Comparison of ENCODE assay signal across 8 mouse cellular contexts in genomic region chr6:129235855-129236461, GRCm38 (mm10). TPM values are rescaled to one million over a fixed set of nuclear protein-coding genes. Genes with fewer than 3 reads are reported as not detected.
A peak's percentile ranks its signal among the peaks of the same experiment; 100 is the strongest.
DNase-seq lines count a peak whose midpoint lies in the region; ATAC-seq and TF ChIP-seq lines count a peak whose summit lies in the region.

No protein-coding gene starts in this region.

- H3K4me2 ChIP-seq in heart, embryonic 15.5 days = no peak overlapping the region
- H3K4me2 ChIP-seq in kidney, embryonic 15.5 days = no peak overlapping the region
- no peak overlapping the region for H3K4me2 ChIP-seq in hindbrain, embryonic 16.5 days (ENCODE audit: low read length)

- H3K4me3 ChIP-seq in heart, embryonic 15.5 days = no peak overlapping the region
- peak overlapping the region; percentile 7 for H3K4me3 ChIP-seq in bone marrow, adult 2 months (replicated peaks; ENCODE audit: control insufficient read depth, low read depth, low read length)
- no peak overlapping the region for H3K4me3 ChIP-seq in kidney, embryonic 15.5 days (replicated peaks)
- H3K4me3 ChIP-seq in megakaryocyte, embryonic 14.5 days (replicated peaks) = peak overlapping the region; percentile 76
- no peak overlapping the region for H3K4me3 ChIP-seq in hindbrain, embryonic 16.5 days (ENCODE audit: low read length)

- WGBS in heart, embryonic 15.5 days = 70% methylated on average over 5 of the region's 5 CpGs
- WGBS in bone marrow, adult 2 months = 8% methylated on average over 5 of the region's 5 CpGs
- 74% methylated on average over 5 of the region's 5 CpGs for WGBS in kidney, embryonic 15.5 days
- 91% methylated on average over 5 of the region's 5 CpGs for WGBS in hindbrain, embryonic 16.5 days

- intact Hi-C loops in heart, postnatal 10 days (cut with DNase I) = no loop called here

- no peak for TF ChIP-seq CTCF in bone marrow, adult 2 months (IDR thresholded peaks at IDR 0.05; ENCODE audit: control insufficient read depth, insufficient read depth, low read length)

- no peak for TF ChIP-seq POLR2A in bone marrow, adult 2 months (IDR thresholded peaks at IDR 0.05; ENCODE audit: borderline replicate concordance, control insufficient read depth, low read depth, low read length)

- H3K27me3 ChIP-seq in heart, embryonic 15.5 days = no peaks in the 10 kb centered on the region
- no peaks in the 10 kb centered on the region for H3K27me3 ChIP-seq in kidney, embryonic 15.5 days
- H3K27me3 ChIP-seq in megakaryocyte, embryonic 14.5 days (replicated peaks) = no peaks in the 10 kb centered on the region
- no peaks in the 10 kb centered on the region for H3K27me3 ChIP-seq in hindbrain, embryonic 16.5 days (replicated peaks; ENCODE audit: control insufficient read depth, insufficient read depth, low read length)

- H3K9me3 ChIP-seq in heart, embryonic 15.5 days (replicated peaks) = no peaks in the 10 kb centered on the region
- no peaks in the 10 kb centered on the region for H3K9me3 ChIP-seq in kidney, embryonic 15.5 days (replicated peaks)
- no peaks in the 10 kb centered on the region for H3K9me3 ChIP-seq in megakaryocyte, embryonic 14.5 days
- no peaks in the 10 kb centered on the region for H3K9me3 ChIP-seq in hindbrain, embryonic 16.5 days (ENCODE audit: control insufficient read depth, low read length)

- peaks cover 6% of the 10 kb centered on the region for H3K4me1 ChIP-seq in heart, embryonic 15.5 days (replicated peaks)
- H3K4me1 ChIP-seq in bone marrow, adult 2 months (ENCODE audit: control insufficient read depth, insufficient read depth, low read length) = peaks cover 2% of the 10 kb centered on the region; the same call in 1 of the 2 replicates
- H3K4me1 ChIP-seq in kidney, embryonic 15.5 days = peaks cover 11% of the 10 kb centered on the region
- H3K4me1 ChIP-seq in megakaryocyte, embryonic 14.5 days = peaks cover 65% of the 10 kb centered on the region
- H3K4me1 ChIP-seq in hindbrain, embryonic 16.5 days (ENCODE audit: control insufficient read depth, insufficient read depth, low read depth, low read length) = peaks cover 4% of the 10 kb centered on the region; the same call in 1 of the 2 replicates

- H3K9ac ChIP-seq in heart, embryonic 15.5 days = no peak overlapping the region
- no peak overlapping the region for H3K9ac ChIP-seq in kidney, embryonic 15.5 days
- no peak overlapping the region for H3K9ac ChIP-seq in hindbrain, embryonic 16.5 days (ENCODE audit: low read depth, low read length)

- H3K27ac ChIP-seq in heart, embryonic 15.5 days = peak overlapping the region; percentile 69
- H3K27ac ChIP-seq in bone marrow, adult 2 months (ENCODE audit: control insufficient read depth, insufficient read depth, low read depth, low read length, poor library complexity) = peak overlapping the region; percentile 98
- H3K27ac ChIP-seq in kidney, embryonic 15.5 days = peak overlapping the region; percentile 18
- no peak overlapping the region for H3K27ac ChIP-seq in hindbrain, embryonic 16.5 days (ENCODE audit: low read depth, low read length)

- no peak for DNase-seq in heart, postnatal 10 days
- DNase-seq in layer of hippocampus, postnatal 14 days (ENCODE audit: low spot score in 2 of 2) = no peak
- no peak for DNase-seq in urinary bladder, postnatal 36 days (ENCODE audit: low spot score in 2 of 2)

- H3K36me3 ChIP-seq in heart, embryonic 15.5 days = no peaks in the 10 kb centered on the region
- no peaks in the 10 kb centered on the region for H3K36me3 ChIP-seq in kidney, embryonic 15.5 days
- H3K36me3 ChIP-seq in megakaryocyte, embryonic 14.5 days (replicated peaks; ENCODE audit: low read length) = peaks cover 4% of the 10 kb centered on the region
- no peaks in the 10 kb centered on the region for H3K36me3 ChIP-seq in hindbrain, embryonic 16.5 days (ENCODE audit: control insufficient read depth, insufficient read depth, low read length)

- ATAC-seq in heart, embryonic 15.5 days (replicated peaks; ENCODE audit: insufficient number of reproducible peaks, insufficient read depth, low FRiP score, low read depth) = no peak
- no peak for ATAC-seq in kidney, embryonic 15.5 days (replicated peaks; ENCODE audit: low FRiP score)
- ATAC-seq in hindbrain, embryonic 16.5 days = no peak

RNA-seq across cellular contexts. Expression of gene Cd69, which starts 39.3 kb away (rescaled TPM):
- polyA plus RNA-seq in heart, embryonic 15.5 days (2015; fragmentation: Nextera tagmentation; extraction: Ambion mirVana) = 0.10 and 0.70 TPM in 2 replicates
- total RNA-seq in heart, postnatal 10 days (2021) = under 1 TPM in 1 of 2 experiments, not detected in 1; 0.67 TPM
- 4.8 and 4.9 TPM in 2 replicates for polyA plus RNA-seq in bone marrow, adult 2 months (2011; ENCODE audit: insufficient read depth, insufficient read length, low replicate concordance, missing spikeins)
- polyA plus RNA-seq in kidney, embryonic 15.5 days (2015; fragmentation: Nextera tagmentation; extraction: Ambion mirVana) = not detected in 2 replicates
- polyA plus RNA-seq in megakaryocyte, embryonic 14.5 days (2012; ENCODE audit: insufficient read depth, low replicate concordance) = 1.3 TPM in 1 of 2 replicates, not detected in the other
- 0.09 TPM in 1 of 2 replicates, not detected in the other for polyA plus RNA-seq in hindbrain, embryonic 16.5 days (2015; fragmentation: Nextera tagmentation; extraction: Ambion mirVana)
- not detected for total RNA-seq in layer of hippocampus, postnatal 14 days (2021)

RNA-seq across cellular contexts. Expression of gene Clec2d, which starts 55.5 kb away (rescaled TPM):
- 0.37 and 0.46 TPM in 2 replicates for polyA plus RNA-seq in heart, embryonic 15.5 days (2015; fragmentation: Nextera tagmentation; extraction: Ambion mirVana)
- total RNA-seq in heart, postnatal 10 days (2021) = 10 to 100 TPM; 28.8 to 38.7 TPM
- polyA plus RNA-seq in bone marrow, adult 2 months (2011; ENCODE audit: insufficient read depth, insufficient read length, low replicate concordance, missing spikeins) = 57.9 and 122 TPM in 2 replicates
- polyA plus RNA-seq in kidney, embryonic 15.5 days (2015; fragmentation: Nextera tagmentation; extraction: Ambion mirVana) = 0.51 and 1.1 TPM in 2 replicates
- polyA plus RNA-seq in megakaryocyte, embryonic 14.5 days (2012; ENCODE audit: insufficient read depth, low replicate concordance) = 1.2 TPM in 1 of 2 replicates, not detected in the other
- 0.21 and 0.30 TPM in 2 replicates for polyA plus RNA-seq in hindbrain, embryonic 16.5 days (2015; fragmentation: Nextera tagmentation; extraction: Ambion mirVana)
- total RNA-seq in layer of hippocampus, postnatal 14 days (2021) = 1 to 10 TPM; 6.9 to 7.6 TPM

Comparison
In these comparisons a context has a peak if more than half of its experiments do, and no peak if none do; other contexts are left out.
1. H3K4me3 ChIP-seq: peak in bone marrow, adult 2 months (single experiment) and megakaryocyte, embryonic 14.5 days (single experiment); none in heart, embryonic 15.5 days (single experiment), kidney, embryonic 15.5 days (single experiment) and hindbrain, embryonic 16.5 days (single experiment).
2. RNA of gene Clec2d, which starts 55.5 kb away (polyA plus RNA-seq): 57.9 to 122 TPM in bone marrow, adult 2 months; 1.2 TPM in megakaryocyte, embryonic 14.5 days, 0.51 to 1.1 TPM in kidney, embryonic 15.5 days, 0.37 to 0.46 TPM in heart, embryonic 15.5 days and 0.21 to 0.30 TPM in hindbrain, embryonic 16.5 days; every median in the first group is over 10 times any median in the second.